25 mouse cellular contexts compared by ENCODE assay signal in the genomic region with DNA sequence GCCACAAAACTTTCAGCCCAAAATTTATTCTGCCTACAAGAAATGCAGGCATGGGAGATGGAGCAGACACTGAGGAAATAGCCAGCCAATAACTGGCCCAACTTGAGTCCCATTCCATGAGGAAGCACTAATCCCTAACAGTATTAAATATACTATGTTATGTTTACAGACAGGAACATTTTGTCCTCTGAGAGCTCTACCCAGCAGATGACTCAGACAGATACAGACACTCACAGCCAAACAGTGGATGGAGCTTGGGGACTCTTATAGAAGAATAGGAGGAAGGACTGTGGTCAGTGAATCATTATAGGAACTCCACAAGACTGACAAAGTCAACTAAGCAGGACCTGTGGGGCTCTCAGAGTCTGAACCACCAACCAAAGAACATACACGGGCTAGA.
"Had no signal": no experiment of that assay in that cellular context is flagged by ENCODE, and none has a peak within 500 bp of the region (broad histone marks: within the 10 kb centered on the region; RNA-seq: fewer than 3 reads in every experiment).

No protein-coding gene starts in this region.

- ATAC-seq: hindbrain, embryonic 16.5 days; inflammation-experienced regulatory T-cells, adult 6 months; intestine, embryonic 15.5 days; intestine, postnatal 0 days had no signal

- H3K4me1 ChIP-seq: heart, embryonic 10.5 days; hindbrain, embryonic 10.5 days; hindbrain, embryonic 12.5 days; intestine, embryonic 15.5 days; limb, embryonic 10.5 days; limb, embryonic 12.5 days; liver, embryonic 13.5 days had no signal

- H3K36me3 ChIP-seq: heart, embryonic 10.5 days; heart, embryonic 12.5 days; hindbrain, embryonic 10.5 days; hindbrain, embryonic 12.5 days; intestine, embryonic 15.5 days; limb, embryonic 10.5 days; limb, embryonic 12.5 days; liver, embryonic 13.5 days had no signal

- H3K9ac ChIP-seq: heart, embryonic 12.5 days; hindbrain, embryonic 12.5 days; hindbrain, embryonic 14.5 days; intestine, embryonic 15.5 days; limb, embryonic 12.5 days; liver, embryonic 13.5 days had no signal

- H3K27me3 ChIP-seq: heart, embryonic 12.5 days; hindbrain, embryonic 12.5 days; intestine, embryonic 15.5 days; limb, embryonic 12.5 days; liver, embryonic 13.5 days had no signal

- H3K4me2 ChIP-seq: heart, embryonic 12.5 days; hindbrain, embryonic 12.5 days; hindbrain, embryonic 14.5 days; intestine, embryonic 15.5 days; limb, embryonic 12.5 days; liver, embryonic 11.5 days; liver, embryonic 13.5 days had no signal

- H3K4me3 ChIP-seq: heart, embryonic 10.5 days; heart, embryonic 12.5 days; hindbrain, embryonic 10.5 days; hindbrain, embryonic 12.5 days; intestine, embryonic 15.5 days; layer of hippocampus, adult 2 months; left cerebral cortex, adult 2 months; limb, embryonic 10.5 days; limb, embryonic 12.5 days; liver, embryonic 13.5 days had no signal

- DNase-seq: gastrocnemius, postnatal 14 days; heart, adult 18-20 months; heart, postnatal 10 days; heart, postnatal 4 days; kidney, adult 18-20 months; kidney, adult 8-10 months; kidney, postnatal 10 days; kidney, postnatal 25 days; kidney, postnatal 4 days; liver; liver, embryonic 13.5 days had no signal

- H3K9me3 ChIP-seq: heart, embryonic 10.5 days; heart, embryonic 12.5 days; hindbrain, embryonic 10.5 days; hindbrain, embryonic 12.5 days; intestine, embryonic 15.5 days; limb, embryonic 10.5 days; limb, embryonic 12.5 days; liver, embryonic 13.5 days had no signal

- H3K27ac ChIP-seq: heart, embryonic 10.5 days; hindbrain, embryonic 10.5 days; hindbrain, embryonic 12.5 days; hindbrain, embryonic 14.5 days; intestine, embryonic 15.5 days; layer of hippocampus, adult 2 months; left cerebral cortex, adult 2 months; limb, embryonic 10.5 days; limb, embryonic 12.5 days; liver, embryonic 13.5 days had no signal
